Mouse (Mus musculus): ENCODE results near the gene Cdk20. TPM values are rescaled to one million over a fixed set of nuclear protein-coding genes. Genes with fewer than 3 reads are reported as not detected.

The Cdk20 gene
- polyA plus RNA-seq, 2 experiments, result 2.7 to 3.6 TPM

DNA sequence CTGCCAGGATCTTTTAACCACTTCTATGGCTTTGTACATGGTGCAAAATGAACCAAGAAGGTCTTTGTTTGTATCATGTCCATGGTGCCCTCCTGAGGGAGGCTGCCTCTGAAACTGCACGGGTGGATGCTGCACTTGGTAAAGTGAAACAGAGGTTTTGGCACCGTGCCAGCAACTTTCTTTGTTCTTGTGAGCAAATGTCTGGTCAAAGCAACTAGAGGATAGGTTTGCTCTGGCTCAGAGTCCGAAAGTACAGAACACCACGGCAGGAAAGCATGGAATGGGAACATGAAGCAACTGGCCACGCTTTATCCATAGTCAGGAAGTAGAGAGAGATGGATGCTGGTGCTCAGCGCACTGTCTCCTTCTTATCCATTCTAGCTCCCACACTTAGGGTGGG, 35.8 kb downstream of the Cdk20 start:
- ATAC-seq (ENCODE audit: insufficient read depth), result no peak
- DNase-seq (ENCODE audit: low read depth in 3 of 3, low spot score in 3 of 3), result no peak

DNA sequence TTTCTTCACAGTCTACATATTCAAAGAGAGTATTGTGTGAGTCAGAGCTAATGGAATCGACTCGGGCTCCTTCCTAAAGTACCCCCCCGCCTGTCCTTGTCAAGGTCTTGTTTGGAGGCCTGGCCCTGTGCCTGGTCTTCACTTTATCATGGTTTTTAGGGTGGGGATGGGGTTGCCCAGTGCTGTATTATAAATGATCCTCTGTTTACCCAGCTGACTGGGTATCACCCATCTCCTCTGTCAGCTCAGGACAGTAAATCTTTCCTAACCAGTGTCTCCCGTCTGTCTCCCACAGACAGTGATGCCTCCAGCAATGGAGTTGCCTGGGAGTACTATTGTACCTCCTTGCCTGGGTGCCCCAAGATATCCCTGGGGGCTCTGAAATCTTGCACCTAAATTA, 45.9 kb downstream of the Cdk20 start:
- DNase-seq (ENCODE audit: low read depth in 3 of 3, low spot score in 3 of 3) (no peak), ATAC-seq (ENCODE audit: insufficient read depth) (no peak)
- Histone ChIP-seq H3K9me3 (ENCODE audit: control insufficient read depth, low read length) (no peaks in the 10 kb centered on the region), H3K27me3 (ENCODE audit: control insufficient read depth, insufficient read depth, low read length) (no peaks in the 10 kb centered on the region), H3K4me2 (ENCODE audit: low read depth) (no peak overlapping the region), H3K27ac (no peak overlapping the region), H3K36me3 (replicated peaks; ENCODE audit: control insufficient read depth, insufficient read depth, low read depth) (no peaks in the 10 kb centered on the region), H3K9ac (replicated peaks) (no peak overlapping the region), H3K4me1 (replicated peaks; ENCODE audit: control insufficient read depth in 2 of 2, insufficient read depth in 2 of 2, low read length in 1 of 2) (no peaks in the 10 kb centered on the region), H3K4me3 (ENCODE audit: insufficient read depth in 1 of 2, low read depth in 2 of 2, low read length in 2 of 2) (no peak overlapping the region)
- 52% methylated on average over 4 of the region's 4 CpGs for WGBS (ENCODE audit: insufficient replicate concordance)
- no peak for TF ChIP-seq CTCF (IDR thresholded peaks at IDR 0.05; ENCODE audit: low read depth)
- TF ChIP-seq EP300 (IDR thresholded peaks at IDR 0.05; ENCODE audit: low read depth), result no peak

More for the DNA sequence above, 35.8 kb downstream of the Cdk20 start:
- 49% methylated on average over 6 of the region's 6 CpGs for WGBS (ENCODE audit: insufficient replicate concordance)
- Histone ChIP-seq H3K4me3 (ENCODE audit: insufficient read depth in 1 of 2, low read depth in 2 of 2, low read length in 2 of 2) (no peak overlapping the region), H3K27ac (no peak overlapping the region), H3K4me2 (ENCODE audit: low read depth) (no peak overlapping the region), H3K4me1 (replicated peaks; ENCODE audit: control insufficient read depth in 2 of 2, insufficient read depth in 2 of 2, low read length in 1 of 2) (no peaks in the 10 kb centered on the region), H3K27me3 (ENCODE audit: control insufficient read depth, insufficient read depth, low read length) (no peaks in the 10 kb centered on the region), H3K9me3 (ENCODE audit: control insufficient read depth, low read length) (no peaks in the 10 kb centered on the region), H3K36me3 (replicated peaks; ENCODE audit: control insufficient read depth, insufficient read depth, low read depth) (no peaks in the 10 kb centered on the region), H3K9ac (replicated peaks) (no peak overlapping the region)
- TF ChIP-seq CTCF (IDR thresholded peaks at IDR 0.05; ENCODE audit: low read depth) (no peak), EP300 (IDR thresholded peaks at IDR 0.05; ENCODE audit: low read depth) (no peak)

DNA sequence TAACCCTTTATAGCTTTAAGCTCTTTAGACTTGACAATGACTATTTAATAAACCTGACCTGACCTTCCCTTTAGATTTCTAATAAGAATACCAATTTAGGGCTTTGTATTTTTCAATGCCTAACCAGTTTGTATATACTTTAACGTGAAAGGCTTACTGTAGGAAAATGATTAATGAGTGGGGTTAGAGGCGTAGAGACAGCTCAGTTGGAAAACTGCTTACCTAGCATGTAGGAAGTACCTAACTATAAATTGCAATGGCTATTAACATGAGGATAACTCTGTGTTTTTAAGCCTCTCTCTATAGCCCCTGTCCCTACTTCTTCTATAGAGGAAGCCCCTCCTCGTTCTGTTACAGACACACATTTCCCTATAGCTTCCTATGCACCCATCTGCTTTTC, 47.8 kb downstream of the Cdk20 start:
- no peak overlapping the region for H3K9ac ChIP-seq (replicated peaks)
- H3K36me3 ChIP-seq (replicated peaks; ENCODE audit: control insufficient read depth, insufficient read depth, low read depth), result no peaks in the 10 kb centered on the region
- no peaks in the 10 kb centered on the region for H3K27me3 ChIP-seq (ENCODE audit: control insufficient read depth, insufficient read depth, low read length)
- no peaks in the 10 kb centered on the region for H3K9me3 ChIP-seq (ENCODE audit: control insufficient read depth, low read length)
- H3K4me2 ChIP-seq (ENCODE audit: low read depth), result no peak overlapping the region
- no peak for TF ChIP-seq CTCF (IDR thresholded peaks at IDR 0.05; ENCODE audit: low read depth)
- TF ChIP-seq EP300 (IDR thresholded peaks at IDR 0.05; ENCODE audit: low read depth), result no peak
- H3K27ac ChIP-seq, result no peak overlapping the region
- no peak overlapping the region for H3K4me3 ChIP-seq (ENCODE audit: insufficient read depth in 1 of 2, low read depth in 2 of 2, low read length in 2 of 2)
- ATAC-seq (ENCODE audit: insufficient read depth) (no peak), DNase-seq (ENCODE audit: low read depth in 3 of 3, low spot score in 3 of 3) (no peak)
- 54% methylated on average over 3 of the region's 3 CpGs for WGBS (ENCODE audit: insufficient replicate concordance)
- H3K4me1 ChIP-seq (replicated peaks; ENCODE audit: control insufficient read depth in 2 of 2, insufficient read depth in 2 of 2, low read length in 1 of 2), result no peaks in the 10 kb centered on the region

DNA sequence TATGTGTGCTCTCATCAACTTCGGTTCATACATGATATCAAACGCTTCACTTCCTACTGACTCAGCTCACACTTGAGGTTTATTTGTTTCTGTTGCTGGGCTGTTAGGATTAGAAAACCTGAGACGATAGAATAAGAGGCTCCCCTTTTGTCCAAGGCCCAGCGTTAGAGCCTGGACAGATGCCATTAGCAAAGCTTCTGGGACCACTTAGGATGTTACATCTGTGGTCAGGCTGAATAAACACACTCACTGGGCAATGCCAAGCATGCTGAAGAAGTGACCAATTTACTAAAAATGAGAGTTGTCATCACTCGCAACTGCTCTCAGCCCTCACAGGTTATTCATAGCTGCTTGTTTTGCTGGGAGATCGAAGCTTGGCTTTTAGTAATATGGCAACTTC, 57.8 kb downstream of the Cdk20 start:
- no peak overlapping the region for H3K27ac ChIP-seq
- H3K9me3 ChIP-seq (ENCODE audit: control insufficient read depth, low read length), result no peaks in the 10 kb centered on the region
- no peaks in the 10 kb centered on the region for H3K36me3 ChIP-seq (replicated peaks; ENCODE audit: control insufficient read depth, insufficient read depth, low read depth)
- no peak overlapping the region for H3K9ac ChIP-seq (replicated peaks)
- 68% methylated on average over 6 of the region's 6 CpGs for WGBS (ENCODE audit: insufficient replicate concordance)
- no peak overlapping the region for H3K4me2 ChIP-seq (ENCODE audit: low read depth)
- no peak for ATAC-seq (ENCODE audit: insufficient read depth)
- H3K4me1 ChIP-seq (replicated peaks; ENCODE audit: control insufficient read depth in 2 of 2, insufficient read depth in 2 of 2, low read length in 1 of 2), result no peaks in the 10 kb centered on the region
- TF ChIP-seq CTCF (IDR thresholded peaks at IDR 0.05; ENCODE audit: low read depth), result no peak
- no peak for TF ChIP-seq EP300 (IDR thresholded peaks at IDR 0.05; ENCODE audit: low read depth)
- no peak for DNase-seq (ENCODE audit: low read depth in 3 of 3, low spot score in 3 of 3)
- no peaks in the 10 kb centered on the region for H3K27me3 ChIP-seq (ENCODE audit: control insufficient read depth, insufficient read depth, low read length)
- no peak overlapping the region for H3K4me3 ChIP-seq (ENCODE audit: insufficient read depth in 1 of 2, low read depth in 2 of 2, low read length in 2 of 2)

Other genes with a start within 250 kb of the Cdk20 start
- gene Cdc14b, start 157.0 kb upstream of the Cdk20 start, polyA plus RNA-seq (2012; rRNA removed), result 3.4 and 4.1 TPM in 2 replicates
- gene Cdc14b, start 157.0 kb upstream of the Cdk20 start, polyA plus RNA-seq (2014; fragmentation: Nextera tagmentation; extraction: Ambion mirVana), result 5.6 and 8.9 TPM in 2 replicates
- 4.3 and 7.0 TPM in 2 replicates for gene Aaed1, start 119.6 kb upstream of the Cdk20 start, polyA plus RNA-seq (2012; rRNA removed)
- gene Aaed1, start 119.6 kb upstream of the Cdk20 start, polyA plus RNA-seq (2014; fragmentation: Nextera tagmentation; extraction: Ambion mirVana), result 14.9 and 15.0 TPM in 2 replicates
- 62.5 and 82.2 TPM in 2 replicates for gene Ctsl, start 61.4 kb upstream of the Cdk20 start, polyA plus RNA-seq (2012; rRNA removed)
- 135 and 161 TPM in 2 replicates for gene Ctsl, start 61.4 kb upstream of the Cdk20 start, polyA plus RNA-seq (2014; fragmentation: Nextera tagmentation; extraction: Ambion mirVana)
- not detected in 2 replicates for gene Fam240b, start 65.5 kb downstream of the Cdk20 start, polyA plus RNA-seq (2012; rRNA removed)
- gene Fam240b, start 65.5 kb downstream of the Cdk20 start, polyA plus RNA-seq (2014; fragmentation: Nextera tagmentation; extraction: Ambion mirVana), result not detected in 2 replicates

Measured in liver, embryonic 14.5 days (tissue).